In genomic region chr10:10477429-10477828, GRCm38 (mm10) we compare ENCODE assay signal across 3 mouse cellular contexts. TPM values are rescaled to one million over a fixed set of nuclear protein-coding genes. Genes with fewer than 3 reads are reported as not detected.
"Had no signal": no experiment of that assay in that cellular context is flagged by ENCODE, and none has a peak within 500 bp of the region (broad histone marks: within the 10 kb centered on the region; RNA-seq: fewer than 3 reads in every experiment).

No protein-coding gene starts in this region.

RNA-seq across cellular contexts. Expression of gene Adgb, which starts 5.3 kb away (rescaled TPM):
- total RNA-seq: gastrocnemius, adult 2 months; gastrocnemius, postnatal 25 days; heart, postnatal 10 days had no signal
